Mouse (Mus musculus): ENCODE results near the gene Zfp651. TPM values are rescaled to one million over a fixed set of nuclear protein-coding genes. Genes with fewer than 3 reads are reported as not detected.
A peak's percentile ranks its signal among the peaks of the same experiment; 100 is the strongest.

The Zfp651 gene
- total RNA-seq, 2 experiments from 2014 or later, result 127 to 157 TPM

DNA sequence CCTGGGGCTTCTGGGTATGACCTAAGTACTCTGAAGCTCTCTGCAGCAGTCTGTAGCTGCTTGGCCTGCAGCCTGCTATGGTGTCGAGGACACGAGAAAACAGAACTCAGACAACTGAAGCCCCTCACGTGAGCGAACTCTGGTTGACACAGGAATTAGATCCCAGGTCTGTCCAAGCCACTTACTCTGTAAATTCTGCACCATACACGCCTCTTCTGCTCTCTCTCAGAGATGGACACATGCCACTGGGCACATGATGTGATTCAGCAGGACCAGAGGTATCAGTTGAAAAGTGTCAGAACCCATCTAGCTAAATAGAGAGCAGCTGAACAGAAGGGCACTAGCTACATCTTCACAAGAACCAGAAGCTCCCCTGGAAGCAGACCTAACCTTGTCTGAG lies 13.3 kb downstream of the Zfp651 start:
- DNase-seq, result no peak
- Histone ChIP-seq H3K4me3 (no peak overlapping the region), H3K27ac (peak overlapping the region; percentile 57)
- no peak for TF ChIP-seq CTCF (IDR thresholded peaks at IDR 0.05)
- intact Hi-C loops (cut with DNase I), result no loop called here

DNA sequence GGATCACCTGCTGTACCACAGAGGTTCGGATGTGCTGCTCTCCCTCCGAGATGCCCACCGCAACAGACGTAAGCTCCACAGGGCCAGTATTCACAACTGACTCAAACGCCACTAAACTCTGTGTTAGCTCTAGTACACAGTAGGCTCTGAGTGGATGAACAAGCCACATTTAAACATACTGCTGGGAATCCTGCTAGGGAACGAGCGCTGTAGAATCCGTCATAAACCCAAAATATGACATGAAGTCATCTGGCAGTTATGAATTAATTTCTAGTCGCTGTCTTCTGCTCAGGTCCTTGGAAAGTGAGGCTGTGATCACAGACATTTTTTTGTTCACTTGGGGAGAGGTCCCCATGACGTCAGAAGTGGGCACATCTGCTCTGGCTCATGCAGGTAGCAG lies 16.8 kb downstream of the Zfp651 start:
- DNase-seq, result no peak
- TF ChIP-seq CTCF (IDR thresholded peaks at IDR 0.05), result no peak
- peak overlapping the region; percentile 70; the same call in 1 of the 2 replicates for H3K4me3 ChIP-seq
- intact Hi-C loops (cut with DNase I), result no loop called here
- peak overlapping the region; percentile 96 for H3K27ac ChIP-seq

DNA sequence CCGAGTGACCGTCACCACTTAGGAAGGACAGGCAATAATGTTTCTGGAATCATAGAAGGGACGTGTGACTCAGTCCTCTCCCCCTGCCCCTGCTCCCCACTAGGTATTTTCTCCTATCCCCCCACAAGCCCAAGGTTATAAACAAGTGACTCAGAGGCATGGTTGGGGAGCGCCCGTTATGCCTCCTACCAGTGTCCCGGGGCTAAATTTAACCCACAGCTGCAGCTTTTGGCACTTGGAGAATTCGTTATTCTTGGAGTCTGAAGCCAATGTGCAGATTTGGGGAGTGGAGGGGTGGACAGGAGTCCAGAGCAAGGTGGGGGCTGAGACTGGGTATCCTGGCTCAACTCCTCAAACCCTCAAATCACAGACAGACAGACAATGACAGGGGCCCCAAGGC lies 17.4 kb downstream of the Zfp651 start:
- DNase-seq, result peak; percentile 68
- Histone ChIP-seq H3K4me3 (peak overlapping the region; percentile 70; the same call in 1 of the 2 replicates), H3K27ac (peak overlapping the region; percentile 96)
- intact Hi-C loops (cut with DNase I), result no loop called here
- no peak for TF ChIP-seq CTCF (IDR thresholded peaks at IDR 0.05)

DNA sequence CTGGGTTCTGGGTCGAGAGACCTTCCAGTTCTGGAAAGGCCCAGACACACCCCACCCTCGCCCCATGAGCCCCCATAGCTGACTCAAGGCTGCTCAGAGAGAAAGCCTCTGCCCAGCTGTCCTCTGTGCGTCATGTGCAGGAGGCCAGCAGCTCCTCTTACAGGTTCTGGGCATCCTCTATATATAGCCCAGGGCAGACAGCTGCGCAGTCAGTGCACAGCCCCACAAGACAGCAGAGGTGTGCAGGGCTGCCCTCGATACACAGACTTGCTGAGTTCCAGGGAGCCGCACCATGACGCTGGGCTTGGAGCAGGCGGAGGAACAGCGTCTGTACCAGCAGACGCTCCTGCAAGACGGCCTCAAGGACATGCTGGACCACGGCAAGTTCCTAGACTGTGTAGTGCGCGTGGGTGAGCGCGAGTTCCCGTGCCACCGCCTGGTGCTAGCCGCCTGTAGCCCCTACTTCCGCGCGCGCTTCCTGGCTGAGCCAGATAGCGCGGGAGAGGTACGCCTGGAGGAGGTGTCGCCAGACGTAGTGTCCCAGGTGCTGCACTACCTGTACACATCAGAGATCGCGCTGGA lies 18.4 kb downstream of the Zfp651 start, which contains the start of gene Klhl40:
Gene Klhl40, plus strand, starts transcription at position 124 of the 582 bp plus-strand sequence.
- intact Hi-C loops (cut with DNase I), result loop anchor here (1.0 kb wide), 1 partner anchor 14 kb away; no protein-coding TSS in a partner anchor
- H3K4me3 ChIP-seq, result peak within 1 kb of the TSS; percentile 70
- no peak for TF ChIP-seq CTCF (IDR thresholded peaks at IDR 0.05)
- peak; percentile 89 for DNase-seq
- peak within 1 kb of the TSS; percentile 96 for H3K27ac ChIP-seq

DNA sequence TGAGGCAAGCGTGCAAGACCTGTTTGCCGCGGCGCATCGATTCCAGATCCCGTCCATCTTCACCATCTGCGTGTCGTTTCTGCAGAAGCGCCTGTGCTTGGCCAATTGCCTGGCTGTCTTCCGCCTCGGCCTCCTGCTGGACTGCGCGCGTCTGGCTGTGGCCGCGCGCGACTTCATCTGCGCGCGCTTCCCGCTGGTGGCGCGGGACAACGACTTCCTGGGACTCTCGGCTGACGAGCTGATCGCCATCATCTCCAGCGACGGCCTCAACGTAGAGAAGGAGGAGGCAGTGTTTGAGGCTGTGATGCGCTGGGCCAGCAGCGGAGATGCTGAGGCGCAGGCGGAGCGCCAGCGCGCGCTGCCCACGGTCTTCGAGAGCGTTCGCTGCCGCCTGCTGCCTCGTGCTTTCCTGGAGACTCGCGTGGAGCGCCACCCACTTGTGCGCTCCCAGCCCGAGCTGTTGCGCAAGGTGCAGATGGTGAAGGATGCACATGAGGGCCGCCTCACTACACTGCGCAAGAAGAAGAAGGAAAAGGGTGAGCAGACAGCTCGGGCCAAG lies 19.0 kb downstream of the Zfp651 start:
- peak; percentile 35 for TF ChIP-seq CTCF (IDR thresholded peaks at IDR 0.05)
- intact Hi-C loops (cut with DNase I), result no loop called here
- peak; percentile 83 for DNase-seq
- Histone ChIP-seq H3K4me3 (peak overlapping the region; percentile 70), H3K27ac (peak overlapping the region; percentile 96)

DNA sequence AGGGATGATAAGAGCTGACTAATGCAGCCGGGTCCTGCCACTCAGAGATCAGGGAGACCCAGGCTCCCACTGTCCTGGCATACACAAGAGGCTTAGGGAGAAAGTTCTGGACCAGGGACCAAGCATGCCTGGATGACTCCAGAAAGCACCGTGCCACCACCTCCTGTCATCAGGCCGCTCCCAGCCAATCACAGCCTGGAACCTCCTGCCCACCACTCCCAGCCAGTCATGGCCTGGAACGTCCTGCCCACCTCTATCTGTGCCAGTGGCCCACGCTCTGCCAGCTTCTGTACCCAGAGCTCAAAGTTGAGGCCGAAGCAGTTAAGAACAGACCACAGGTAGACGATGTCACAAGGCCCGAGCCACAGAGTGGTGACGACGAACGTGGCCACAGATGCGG lies 25.7 kb downstream of the Zfp651 start:
- intact Hi-C loops (cut with DNase I), result no loop called here
- no peak overlapping the region for H3K4me3 ChIP-seq
- DNase-seq, result peak; percentile 67
- H3K27ac ChIP-seq, result peak overlapping the region; percentile 49; the same call in 1 of the 2 replicates
- TF ChIP-seq CTCF (IDR thresholded peaks at IDR 0.05), result no peak

DNA sequence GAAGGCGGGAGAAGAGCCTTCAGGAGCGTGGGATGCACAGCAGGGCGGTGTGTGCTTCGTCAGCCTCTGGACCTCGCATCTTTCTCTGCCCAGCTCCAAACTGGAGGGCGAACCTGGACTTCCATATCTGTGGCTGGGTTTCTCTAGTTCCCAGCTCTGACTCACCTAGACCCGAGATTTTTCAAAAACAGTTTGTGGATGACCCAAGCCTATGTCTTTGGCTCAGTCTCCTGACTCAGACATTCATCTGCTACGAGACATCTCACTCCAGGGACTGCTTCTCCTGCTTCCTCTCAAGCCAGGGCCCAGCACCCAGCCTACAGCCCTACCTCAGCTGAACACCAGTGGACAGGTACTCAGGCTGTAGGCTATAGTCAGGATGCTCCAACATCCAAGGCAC lies 26.1 kb downstream of the Zfp651 start:
- intact Hi-C loops (cut with DNase I), result no loop called here
- DNase-seq, result no peak
- no peak for TF ChIP-seq CTCF (IDR thresholded peaks at IDR 0.05)

DNA sequence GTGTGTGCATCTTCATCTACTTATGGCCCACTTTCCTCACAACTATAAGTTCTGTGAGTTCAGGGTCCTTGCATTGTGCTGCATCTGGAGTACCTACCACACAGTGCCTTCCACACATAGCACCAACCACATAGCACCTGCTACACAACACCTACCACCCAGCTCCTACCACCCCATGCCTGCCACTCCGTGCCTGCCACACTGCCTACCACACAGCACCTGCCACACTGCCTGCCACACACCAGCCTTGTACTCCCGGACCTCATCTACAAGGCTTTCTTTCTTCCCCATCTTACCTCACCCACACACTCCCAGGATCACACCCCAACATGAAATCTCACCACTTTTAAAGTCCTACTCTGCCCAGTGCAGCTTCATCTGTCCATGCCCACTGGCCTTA lies 27.2 kb downstream of the Zfp651 start:
- Histone ChIP-seq H3K27ac (peak overlapping the region; percentile 66), H3K4me3 (no peak overlapping the region)
- TF ChIP-seq CTCF (IDR thresholded peaks at IDR 0.05), result no peak
- intact Hi-C loops (cut with DNase I), result no loop called here
- DNase-seq, result no peak

More for the DNA sequence above, 26.1 kb downstream of the Zfp651 start:
- Histone ChIP-seq H3K4me3 (no peak overlapping the region), H3K27ac (peak overlapping the region; percentile 49; the same call in 1 of the 2 replicates)

DNA sequence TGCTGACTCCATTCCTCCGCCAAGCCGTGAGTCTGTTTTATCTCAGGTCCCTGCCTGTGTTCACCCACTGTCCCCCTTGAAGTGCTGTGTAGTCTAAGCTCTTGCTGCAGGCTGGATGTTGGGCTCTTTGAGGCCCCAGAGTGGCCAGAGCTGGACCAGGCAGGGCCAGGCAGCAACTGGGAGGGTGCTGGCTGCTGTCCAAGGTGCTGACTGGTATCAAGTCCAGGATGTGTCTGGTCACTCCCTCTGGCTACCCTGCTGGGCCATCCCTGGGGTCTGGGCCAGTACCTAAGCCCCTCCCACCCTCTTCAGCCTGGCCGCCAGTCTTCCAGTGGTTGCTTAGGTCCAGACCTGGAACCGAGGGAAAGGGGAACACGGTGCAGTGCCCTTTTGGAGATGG lies 32.1 kb downstream of the Zfp651 start:
- peak overlapping the region; percentile 99 for H3K27ac ChIP-seq
- peak overlapping the region; percentile 73 for H3K4me3 ChIP-seq

DNA sequence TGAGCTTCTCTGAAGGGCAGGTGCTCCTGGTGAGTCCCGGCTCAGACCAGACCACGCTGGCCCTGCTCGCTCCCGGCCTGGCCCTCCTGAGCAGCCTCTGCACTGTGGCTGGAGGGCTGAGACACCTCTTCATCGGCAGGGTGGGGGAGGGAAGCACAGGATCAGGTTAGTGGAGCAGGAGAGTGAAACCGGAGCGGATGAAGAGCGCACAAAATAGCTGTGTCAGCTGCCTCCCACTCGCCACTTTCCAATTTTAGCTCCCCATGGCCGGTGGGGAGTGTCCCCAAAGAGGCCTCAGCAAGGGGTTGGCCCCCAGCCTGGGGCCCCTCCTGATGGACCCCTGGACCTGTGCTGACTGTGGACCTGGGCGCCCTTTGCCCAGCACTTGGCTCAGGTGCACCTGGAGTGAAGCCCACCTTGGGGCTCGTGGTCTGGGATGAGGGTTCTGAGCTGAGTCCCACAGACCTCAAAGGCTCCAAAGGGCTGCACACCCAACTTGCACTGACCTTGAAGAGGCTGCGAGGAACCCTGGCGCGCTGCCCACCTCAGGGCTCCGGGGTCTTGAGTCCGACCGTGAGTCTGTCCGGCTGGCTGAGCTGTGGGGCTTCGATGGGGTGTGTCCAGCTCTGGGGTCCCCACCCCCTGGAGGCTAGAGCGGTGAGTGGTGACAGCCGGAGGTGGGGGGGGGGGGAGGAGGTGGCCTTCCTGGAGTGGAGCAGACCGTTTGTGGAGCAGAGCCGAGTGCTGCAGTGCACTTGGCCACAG lies 32.8 kb downstream of the Zfp651 start, which contains the start of gene Hhatl:
Gene Hhatl, minus strand, starts transcription at position 751 of the 765 bp plus-strand sequence.
- TF ChIP-seq CTCF (IDR thresholded peaks at IDR 0.05), result 0 out of 2 replicates have a peak, but pooled peaks have one; percentile 4
- H3K4me3 ChIP-seq, result peak within 1 kb of the TSS; percentile 73

More for the DNA sequence above, 32.1 kb downstream of the Zfp651 start:
- intact Hi-C loops (cut with DNase I), result loop anchor here (1.0 kb wide), 1 partner anchor 14 kb away; the partner anchor contains the start of gene Klhl40
- DNase-seq, result peak; percentile 97
- no peak for TF ChIP-seq CTCF (IDR thresholded peaks at IDR 0.05)

DNA sequence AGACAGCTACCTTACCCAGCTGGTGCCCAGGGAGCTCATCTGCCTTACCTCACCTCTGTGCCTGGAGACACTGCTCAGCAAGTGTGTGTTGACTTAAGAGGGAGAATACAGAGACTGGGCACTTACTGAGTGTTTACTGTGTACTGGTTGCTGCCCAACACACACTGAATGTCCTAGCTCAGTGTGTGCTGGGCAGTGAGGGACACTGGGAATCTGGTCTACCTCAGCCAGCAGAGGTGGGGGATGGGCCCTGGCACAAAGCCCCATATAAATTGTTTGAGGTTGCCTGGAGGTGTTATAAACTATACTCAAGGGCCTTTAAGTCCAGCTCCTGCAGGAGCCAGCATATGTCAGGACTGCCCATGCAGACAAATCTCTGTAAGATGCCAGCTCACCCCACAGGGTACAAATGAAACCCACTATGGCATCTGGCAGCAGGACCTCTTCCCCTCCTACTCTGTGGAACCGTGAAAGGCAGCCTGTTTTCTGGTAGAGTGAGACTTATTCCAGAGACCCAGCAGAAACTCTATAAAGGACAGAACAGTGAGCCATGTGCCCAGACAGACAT lies 35.9 kb downstream of the Zfp651 start:
- DNase-seq, result peak; percentile 64
- Histone ChIP-seq H3K4me3 (no peak overlapping the region), H3K27ac (peak overlapping the region; percentile 99)
- intact Hi-C loops (cut with DNase I), result no loop called here
- no peak for TF ChIP-seq CTCF (IDR thresholded peaks at IDR 0.05)

More for the DNA sequence above, 32.8 kb downstream of the Zfp651 start, which contains the start of gene Hhatl:
- intact Hi-C loops (cut with DNase I), result loop anchor here (1.0 to 2.0 kb wide), 2 partner anchors 15 to 31 kb away; partner anchors contain the start of gene Klhl40
- peak within 1 kb of the TSS; percentile 99 for H3K27ac ChIP-seq
- DNase-seq, result peak; percentile 89

DNA sequence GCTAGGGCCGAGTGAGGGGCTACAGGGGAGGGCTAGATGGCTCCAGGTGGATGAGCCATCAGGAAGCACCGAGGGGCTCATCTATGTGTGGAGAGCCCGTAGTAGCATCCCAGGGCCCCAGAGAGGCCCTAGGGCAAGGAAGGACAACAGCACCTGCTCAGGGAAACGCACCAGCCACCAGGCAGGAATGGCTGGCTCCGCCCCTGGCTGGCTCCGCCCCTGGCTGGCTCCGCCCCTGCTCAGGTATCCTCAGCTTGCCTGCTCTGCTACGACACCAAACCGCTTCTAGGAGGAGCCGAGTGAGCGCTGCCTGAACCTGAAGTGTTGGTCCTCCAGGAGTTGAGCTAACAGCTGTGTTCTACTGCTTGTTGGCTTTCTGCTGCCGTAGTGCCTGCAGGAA lies 38.6 kb downstream of the Zfp651 start:
- intact Hi-C loops (cut with DNase I), result no loop called here
- Histone ChIP-seq H3K4me3 (no peak overlapping the region), H3K27ac (no peak overlapping the region)
- no peak for DNase-seq
- no peak for TF ChIP-seq CTCF (IDR thresholded peaks at IDR 0.05)
